Mouse (Mus musculus) intestine, embryonic 16.5 days (tissue): ENCODE data around the gene Phox2b. TPM values are rescaled to one million over a fixed set of nuclear protein-coding genes. Genes with fewer than 3 reads are reported as not detected.
A peak's percentile ranks its signal among the peaks of the same experiment; 100 is the strongest.

ENCODE experiments used
- ATAC-seq: fragments of 200-750 bp; cut with Nextera tagmentation; 2 replicates; pipeline ENCODE4 v1.8.0; 2017; ENCODE audit warnings: moderate TSS enrichment, moderate library complexity
- H3K27ac ChIP-seq: fragments of 300-500 bp; sonication (generic); 2 replicates; pipeline ENCODE4 v1.5.1; 2014; ENCODE audit warnings: mild to moderate bottlenecking, low read length
- H3K27me3 ChIP-seq: fragments of 300-500 bp; sonication (generic); replicated peaks from 2 replicates; pipeline ENCODE4 v1.6.1; 2014; ENCODE audit warnings: low read length, control low read depth, mixed read lengths; ENCODE audit not compliant: control insufficient read depth, insufficient read depth
- H3K36me3 ChIP-seq: fragments of 300-500 bp; sonication (generic); 2 replicates; pipeline ENCODE4 v1.6.1; 2014; ENCODE audit warnings: low read length, control low read depth; ENCODE audit not compliant: control insufficient read depth, insufficient read depth
- H3K4me1 ChIP-seq: fragments of 300-500 bp; sonication (generic); 2 replicates; pipeline ENCODE4 v1.6.1; 2014; ENCODE audit warnings: low read length, control low read depth, mixed read lengths; ENCODE audit not compliant: control insufficient read depth, insufficient read depth
- H3K4me2 ChIP-seq: fragments of 300-500 bp; sonication (generic); 2 replicates; pipeline ENCODE4 v1.6.1; 2014; ENCODE audit warnings: low read depth, low read length, control low read depth
- H3K4me3 ChIP-seq: fragments of 300-500 bp; sonication (generic); 2 replicates; pipeline ENCODE4 v1.5.1; 2014; ENCODE audit warnings: mild to moderate bottlenecking, low read length
- H3K9ac ChIP-seq: fragments of 300-500 bp; sonication (generic); 2 replicates; pipeline ENCODE4 v1.6.1; 2014; ENCODE audit warnings: low read depth, low read length
- H3K9me3 ChIP-seq: fragments of 300-500 bp; sonication (generic); 2 replicates; pipeline ENCODE4 v1.6.1; 2016; ENCODE audit warnings: low read length, control low read depth; ENCODE audit not compliant: control insufficient read depth
- WGBS: fragments of 180-500 bp; shearing (Covaris S2); extraction: QIAGEN DNeasy Blood & Tissue Kit; methylation state at CpG from one replicate; pipeline ENCODE4 v1.1.7; 2014; 5-methylcytosine and 5-hydroxymethylcytosine counted together
- polyA plus RNA-seq: library from polyadenylated mRNA; unstranded; fragments of >200 nt; fragmentation: Nextera tagmentation; extraction: Ambion mirVana; gene quantifications from 2 replicates; pipeline ENCODE4 v1.2.1, GENCODE M21; 2015

Gene Phox2b
- polyA plus RNA-seq, 1 experiment from 2014 or later = 15.9 TPM

DNA sequence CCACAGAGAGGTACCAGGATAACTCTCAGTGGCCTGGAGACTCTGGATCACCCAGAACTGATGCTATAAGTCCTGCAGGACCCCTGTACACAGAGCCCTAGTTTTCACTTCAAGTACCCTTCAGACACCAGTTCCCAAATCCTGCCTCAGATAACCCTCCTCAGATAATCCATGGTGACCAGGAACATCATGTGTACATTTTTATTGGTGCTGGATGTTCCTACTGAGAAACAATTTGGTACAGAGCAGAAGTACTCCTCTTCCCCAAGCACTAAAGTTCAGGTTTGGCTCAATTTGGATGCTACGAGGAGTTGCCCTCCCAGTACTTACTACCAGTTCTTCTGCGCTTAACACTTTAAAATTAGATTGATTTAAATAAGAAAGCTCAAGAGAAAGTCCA, 5.1 kb downstream of the Phox2b start:
- Histone ChIP-seq H3K27ac (no peak overlapping the region), H3K9ac (no peak overlapping the region), H3K9me3 (no peaks in the 10 kb centered on the region), H3K4me3 (no peak overlapping the region), H3K4me1 (peaks cover 6% of the 10 kb centered on the region; the same call in 1 of the 2 replicates), H3K4me2 (0 out of 2 replicates have a peak overlapping the region, but pooled peaks have one; percentile 3), H3K36me3 (no peaks in the 10 kb centered on the region), H3K27me3 (peaks cover 67% of the 10 kb centered on the region)
- no peak for ATAC-seq
- 21% methylated on average over 2 of the region's 2 CpGs for WGBS

DNA sequence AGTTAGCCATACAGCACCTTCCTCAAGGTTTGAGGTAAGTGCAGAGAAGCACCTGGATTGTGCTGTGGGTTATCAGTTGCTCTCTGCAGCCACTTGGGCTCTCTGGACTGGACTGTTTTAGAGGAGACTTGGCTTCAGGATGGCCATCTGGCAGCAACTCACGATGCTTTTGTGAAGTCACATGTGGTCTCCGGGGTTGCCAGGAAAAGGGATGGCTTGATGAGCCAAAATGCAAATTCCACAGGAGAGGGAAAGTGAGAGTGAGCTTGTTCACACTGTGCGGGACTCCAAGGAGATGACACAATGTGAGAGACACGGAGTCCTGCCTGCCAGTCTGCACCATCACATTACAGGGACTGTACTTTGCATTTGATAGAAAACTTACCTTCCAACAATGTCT, 7.3 kb downstream of the Phox2b start:
- no peak overlapping the region for H3K4me2 ChIP-seq
- H3K27me3 ChIP-seq = peaks cover 48% of the 10 kb centered on the region
- peaks cover 6% of the 10 kb centered on the region; the same call in 1 of the 2 replicates for H3K4me1 ChIP-seq
- H3K4me3 ChIP-seq = no peak overlapping the region
- H3K9ac ChIP-seq = no peak overlapping the region
- 22% methylated on average over 4 of the region's 4 CpGs for WGBS
- no peak for ATAC-seq
- no peak overlapping the region for H3K27ac ChIP-seq
- no peaks in the 10 kb centered on the region for H3K36me3 ChIP-seq
- no peaks in the 10 kb centered on the region for H3K9me3 ChIP-seq

DNA sequence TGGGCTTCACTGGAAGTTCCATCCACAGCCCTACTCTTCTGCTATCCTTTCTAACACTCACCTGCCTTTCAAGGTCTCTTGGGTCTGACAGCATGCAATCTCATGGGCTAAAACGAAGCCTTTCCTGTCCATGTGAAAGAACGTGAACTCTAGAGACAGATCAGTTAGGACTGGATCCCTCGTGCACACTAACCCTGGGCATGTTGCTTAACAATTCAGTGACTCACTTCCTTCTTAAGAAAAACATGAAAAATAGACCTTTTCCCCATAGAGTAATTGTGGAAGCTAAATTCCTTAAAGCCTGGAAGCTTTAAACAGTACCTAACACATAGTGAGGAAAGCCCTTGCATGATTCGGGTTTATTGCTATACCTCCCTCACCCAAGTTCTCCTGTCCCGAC, 8.2 kb downstream of the Phox2b start:
- 65% methylated on average over 5 of the region's 5 CpGs for WGBS
- Histone ChIP-seq H3K9me3 (no peaks in the 10 kb centered on the region), H3K36me3 (no peaks in the 10 kb centered on the region), H3K4me2 (no peak overlapping the region), H3K9ac (no peak overlapping the region), H3K27me3 (peaks cover 42% of the 10 kb centered on the region), H3K4me3 (no peak overlapping the region), H3K27ac (no peak overlapping the region), H3K4me1 (peaks cover under 1% of the 10 kb centered on the region; the same call in 1 of the 2 replicates)
- ATAC-seq = no peak

DNA sequence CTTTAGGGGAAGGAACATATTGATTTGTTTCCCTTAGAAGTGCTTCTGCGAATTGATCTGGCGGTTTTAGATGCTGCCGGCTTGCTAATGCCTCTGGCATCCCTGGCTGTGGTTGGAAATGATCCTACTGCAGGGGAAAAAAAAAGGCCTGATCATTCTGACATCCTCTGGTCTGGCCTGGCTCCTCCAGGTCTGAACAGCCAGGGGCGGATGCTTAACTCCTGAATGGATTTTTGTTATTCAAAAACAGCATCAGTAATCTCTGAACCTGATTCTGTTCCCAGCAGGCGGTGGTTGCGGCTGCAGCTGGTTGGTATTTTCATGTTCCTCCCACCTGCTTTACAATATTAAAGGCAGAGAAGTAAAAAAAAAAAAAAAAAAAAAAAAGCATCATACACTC, 16.0 kb downstream of the Phox2b start:
- peaks cover 2% of the 10 kb centered on the region; the same call in 1 of the 2 replicates for H3K27me3 ChIP-seq
- H3K36me3 ChIP-seq = no peaks in the 10 kb centered on the region
- no peak for ATAC-seq
- H3K4me3 ChIP-seq = no peak overlapping the region
- H3K4me1 ChIP-seq = no peaks in the 10 kb centered on the region
- H3K4me2 ChIP-seq = no peak overlapping the region
- no peak overlapping the region for H3K9ac ChIP-seq
- peaks cover 4% of the 10 kb centered on the region; the same call in 1 of the 2 replicates for H3K9me3 ChIP-seq
- WGBS = 44% methylated on average over 6 of the region's 6 CpGs
- H3K27ac ChIP-seq = no peak overlapping the region

DNA sequence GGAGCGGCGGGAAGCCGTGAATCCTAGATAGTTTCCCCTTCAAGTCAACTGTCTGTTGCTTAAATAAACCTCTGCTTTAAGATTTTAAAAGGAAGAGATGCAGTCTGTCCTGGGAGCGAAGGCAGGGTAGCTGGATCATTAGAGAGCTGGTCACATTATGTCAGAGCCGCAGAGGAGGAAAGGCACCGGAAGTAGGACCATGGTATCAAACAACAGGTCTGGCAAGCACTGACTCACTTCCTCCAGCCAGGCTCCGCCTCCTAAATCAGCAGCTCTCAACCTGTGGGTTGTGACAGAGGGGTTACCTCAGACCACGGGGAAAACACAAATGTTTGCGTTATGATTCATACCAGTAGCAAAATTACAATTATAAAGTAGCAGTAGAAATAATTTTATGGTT, 35.5 kb downstream of the Phox2b start:
- H3K27ac ChIP-seq = no peak overlapping the region
- H3K36me3 ChIP-seq = no peaks in the 10 kb centered on the region
- no peaks in the 10 kb centered on the region for H3K9me3 ChIP-seq
- H3K27me3 ChIP-seq = no peaks in the 10 kb centered on the region
- H3K4me1 ChIP-seq = no peaks in the 10 kb centered on the region
- H3K9ac ChIP-seq = no peak overlapping the region
- no peak overlapping the region for H3K4me2 ChIP-seq
- ATAC-seq = no peak
- no peak overlapping the region for H3K4me3 ChIP-seq
- 69% methylated on average over 9 of the region's 9 CpGs for WGBS

DNA sequence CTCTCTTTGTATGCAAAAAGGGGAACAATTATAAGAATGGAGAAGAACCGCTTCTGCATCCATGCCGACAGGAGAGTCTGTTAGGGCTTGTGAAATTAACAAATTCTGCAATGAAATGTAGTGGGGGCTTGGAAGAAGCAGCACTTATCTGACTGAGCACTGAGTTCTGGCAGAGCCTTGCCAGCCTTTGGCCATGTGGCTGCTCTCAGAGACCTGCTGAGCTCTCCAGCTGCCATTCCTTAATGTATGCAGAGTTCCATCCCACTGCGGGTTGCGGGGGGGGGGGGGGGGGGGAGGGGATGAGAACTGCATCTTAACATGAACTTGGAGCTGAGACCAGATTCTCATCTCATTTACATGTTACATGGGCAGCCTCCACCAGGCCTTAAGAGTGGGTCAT, 38.6 kb downstream of the Phox2b start:
- 45% methylated on average over 4 of the region's 4 CpGs for WGBS

DNA sequence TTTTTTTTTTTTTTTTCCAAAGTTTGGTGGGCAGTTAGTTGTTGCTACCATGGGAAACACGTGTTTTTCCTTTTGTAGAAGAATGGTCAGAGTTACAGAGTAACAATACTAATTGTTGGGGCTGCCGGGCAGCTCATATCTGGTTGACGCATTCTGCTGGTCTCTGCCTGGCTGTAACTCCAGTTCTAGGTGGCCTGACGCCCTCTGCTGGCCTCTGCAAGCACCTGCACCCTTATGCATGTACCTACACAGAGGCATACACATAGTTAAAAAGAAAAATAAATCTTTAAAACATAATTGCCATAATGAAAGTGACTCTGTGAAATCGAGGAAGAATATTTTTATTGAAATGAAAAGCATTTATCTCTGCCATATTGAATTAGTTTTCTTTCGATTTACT, 41.3 kb downstream of the Phox2b start:
- H3K4me1 ChIP-seq = no peaks in the 10 kb centered on the region
- no peak overlapping the region for H3K4me2 ChIP-seq
- ATAC-seq = no peak
- no peaks in the 10 kb centered on the region for H3K36me3 ChIP-seq
- H3K27me3 ChIP-seq = no peaks in the 10 kb centered on the region
- no peak overlapping the region for H3K4me3 ChIP-seq
- H3K9me3 ChIP-seq = no peaks in the 10 kb centered on the region
- H3K9ac ChIP-seq = no peak overlapping the region
- no peak overlapping the region for H3K27ac ChIP-seq
- WGBS = 87% methylated on average over 6 of the region's 6 CpGs

More for the DNA sequence above, 38.6 kb downstream of the Phox2b start:
- ATAC-seq = no peak
- no peak overlapping the region for H3K27ac ChIP-seq
- no peak overlapping the region for H3K9ac ChIP-seq
- H3K4me3 ChIP-seq = no peak overlapping the region
- no peaks in the 10 kb centered on the region for H3K4me1 ChIP-seq
- no peaks in the 10 kb centered on the region for H3K27me3 ChIP-seq
- H3K36me3 ChIP-seq = no peaks in the 10 kb centered on the region
- no peak overlapping the region for H3K4me2 ChIP-seq
- H3K9me3 ChIP-seq = no peaks in the 10 kb centered on the region

DNA sequence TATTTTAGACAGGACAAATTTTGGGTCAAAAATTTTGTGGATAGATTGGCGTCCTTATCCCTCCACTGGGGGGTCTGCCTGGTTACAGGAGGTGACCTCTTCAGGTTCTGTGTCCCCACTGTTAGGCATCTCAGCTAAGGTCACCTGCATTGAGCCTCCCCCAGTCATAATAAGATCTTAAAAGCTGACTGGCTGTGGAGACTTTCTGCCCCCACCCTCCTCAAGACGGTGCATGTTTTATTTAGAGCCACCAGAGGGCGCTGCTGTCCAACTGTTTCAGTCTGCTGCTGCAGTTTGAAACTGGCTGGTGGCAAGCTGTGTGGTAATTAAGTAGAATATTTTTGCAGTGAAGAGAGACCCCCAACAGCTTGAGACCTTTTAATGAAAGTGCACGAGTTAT, 51.1 kb downstream of the Phox2b start:
- Histone ChIP-seq H3K9ac (no peak overlapping the region), H3K9me3 (no peaks in the 10 kb centered on the region), H3K4me2 (no peak overlapping the region), H3K36me3 (no peaks in the 10 kb centered on the region), H3K27ac (no peak overlapping the region), H3K27me3 (no peaks in the 10 kb centered on the region), H3K4me1 (no peaks in the 10 kb centered on the region), H3K4me3 (no peak overlapping the region)
- no peak for ATAC-seq
- 19% methylated on average over 4 of the region's 4 CpGs for WGBS
